Mouse (Mus musculus) liver, embryonic 15.5 days (tissue): ENCODE results near the gene Tead4. TPM values are rescaled to one million over a fixed set of nuclear protein-coding genes. Genes with fewer than 3 reads are reported as not detected.
"Not testable (repeated sequence)": the region's sequence is repeated elsewhere in the genome, so short reads cannot be mapped to it uniquely, and the experiment has no call there.

ENCODE experiments used
- ATAC-seq: fragments of 200-750 bp; cut with Nextera tagmentation; 2 replicates; pipeline ENCODE4 v1.8.0; 2017; ENCODE audit warnings: moderate number of reproducible peaks, mild to moderate bottlenecking, moderate library complexity; ENCODE audit not compliant: insufficient read depth
- H3K27ac ChIP-seq: fragments of 300-500 bp; sonication (generic); replicated peaks from 2 replicates; pipeline ENCODE4 v1.5.1; 2015; ENCODE audit warnings: mild to moderate bottlenecking, inconsistent platforms
- H3K27me3 ChIP-seq: fragments of 300-500 bp; sonication (generic); 2 replicates; pipeline ENCODE4 v1.6.1; 2015; ENCODE audit warnings: mild to moderate bottlenecking, inconsistent platforms
- H3K36me3 ChIP-seq: fragments of 300-500 bp; sonication (generic); replicated peaks from 2 replicates; pipeline ENCODE4 v1.6.1; 2015; ENCODE audit warnings: moderate library complexity, mild to moderate bottlenecking, inconsistent platforms
- H3K4me1 ChIP-seq: fragments of 300-500 bp; sonication (generic); replicated peaks from 2 replicates; pipeline ENCODE4 v1.6.1; 2015; ENCODE audit warnings: inconsistent platforms
- H3K4me2 ChIP-seq: fragments of 300-500 bp; sonication (generic); 2 replicates; pipeline ENCODE4 v1.6.1; 2015; ENCODE audit warnings: moderate library complexity, mild to moderate bottlenecking, inconsistent platforms
- H3K4me3 ChIP-seq: fragments of 300-500 bp; sonication (generic); replicated peaks from 2 replicates; pipeline ENCODE4 v1.5.1; 2015; ENCODE audit warnings: mild to moderate bottlenecking, inconsistent platforms
- H3K9ac ChIP-seq: fragments of 300-500 bp; sonication (generic); 2 replicates; pipeline ENCODE4 v1.6.1; 2015; ENCODE audit warnings: moderate library complexity, mild to moderate bottlenecking, inconsistent platforms
- H3K9me3 ChIP-seq: fragments of 300-500 bp; sonication (generic); replicated peaks from 2 replicates; pipeline ENCODE4 v1.6.1; 2016; ENCODE audit warnings: inconsistent platforms
- WGBS: fragments of 180-500 bp; shearing (Covaris S2); methylation state at CpG from one replicate; pipeline ENCODE4 v1.1.7; 2015; ENCODE audit warnings: mixed read lengths; ENCODE audit not compliant: insufficient replicate concordance; 5-methylcytosine and 5-hydroxymethylcytosine counted together
- polyA plus RNA-seq: library from polyadenylated mRNA; unstranded; fragments of >200 nt; fragmentation: Nextera tagmentation; extraction: Ambion mirVana; gene quantifications from 2 replicates; pipeline ENCODE4 v1.2.1, GENCODE M21; 2015

The Tead4 gene
- polyA plus RNA-seq, 1 experiment from 2014 or later = 0.55 TPM

GRCm38 (mm10) chr6:128232216-128232615, 68.4 kb downstream of the Tead4 start:
- H3K4me2 ChIP-seq = no peak overlapping the region
- H3K36me3 ChIP-seq = no peaks in the 10 kb centered on the region
- H3K27me3 ChIP-seq = no peaks in the 10 kb centered on the region
- H3K4me1 ChIP-seq = 0 out of 2 replicates have a peak, but pooled peaks cover 4% of the 10 kb centered on the region
- no peak overlapping the region for H3K27ac ChIP-seq
- H3K4me3 ChIP-seq = no peak overlapping the region
- H3K9ac ChIP-seq = no peak overlapping the region
- whole genome bisulfite sequencing = 40% methylated on average over 7 of the region's 7 CpGs
- no peaks in the 10 kb centered on the region for H3K9me3 ChIP-seq
- no peak for ATAC-seq

- H3K27ac ChIP-seq = no peak overlapping the region
- 45% methylated on average over 3 of the region's 3 CpGs for WGBS
- no peaks in the 10 kb centered on the region for H3K36me3 ChIP-seq
- no peak overlapping the region for H3K4me3 ChIP-seq
- no peak for ATAC-seq
- H3K4me2 ChIP-seq = no peak overlapping the region
- no peaks in the 10 kb centered on the region for H3K9me3 ChIP-seq
- no peaks in the 10 kb centered on the region for H3K27me3 ChIP-seq
- H3K9ac ChIP-seq = no peak overlapping the region
- H3K4me1 ChIP-seq = 0 out of 2 replicates have a peak, but pooled peaks cover 4% of the 10 kb centered on the region
These were observed 68.9 kb downstream of the Tead4 start for GRCm38 (mm10) chr6:128231741-128232140.

DNA sequence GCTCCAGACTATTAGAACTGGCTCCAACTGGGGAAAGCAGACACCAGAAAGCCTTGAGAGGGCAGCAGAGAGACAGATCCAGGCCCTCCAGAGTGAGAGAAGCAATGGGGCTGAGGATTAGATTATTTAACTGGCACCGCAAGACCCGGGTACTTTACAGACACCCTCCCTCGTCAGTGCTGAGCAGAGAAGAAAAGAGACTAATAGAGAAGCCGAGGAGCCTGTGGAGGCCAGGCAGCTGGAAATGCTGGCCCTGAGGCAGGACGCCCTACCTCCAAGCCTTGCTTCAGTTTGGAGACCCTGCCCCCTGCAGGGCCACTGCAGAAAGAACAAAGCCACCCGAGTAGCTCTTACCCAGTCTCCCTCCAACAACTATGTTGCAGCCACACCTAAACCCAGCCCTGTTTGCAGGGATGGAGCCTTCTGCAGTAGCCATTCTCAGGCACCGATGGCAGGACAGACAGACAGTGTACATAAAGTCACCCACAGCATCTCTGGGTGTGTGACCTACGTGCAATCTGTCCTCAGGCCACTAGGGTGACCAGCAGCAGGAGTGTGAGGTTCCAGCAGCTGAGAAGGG, 73.1 kb downstream of the Tead4 start:
- 37% methylated on average over 8 of the region's 8 CpGs for WGBS
- no peaks in the 10 kb centered on the region for H3K36me3 ChIP-seq
- H3K9ac ChIP-seq = no peak overlapping the region
- H3K4me2 ChIP-seq = no peak overlapping the region
- no peak overlapping the region for H3K4me3 ChIP-seq
- no peak for ATAC-seq
- H3K9me3 ChIP-seq = no peaks in the 10 kb centered on the region
- no peaks in the 10 kb centered on the region for H3K27me3 ChIP-seq
- H3K27ac ChIP-seq = no peak overlapping the region
- H3K4me1 ChIP-seq = peaks cover 8% of the 10 kb centered on the region; the same call in 1 of the 2 replicates

- peaks cover 8% of the 10 kb centered on the region; the same call in 1 of the 2 replicates for H3K4me1 ChIP-seq
- no peak overlapping the region for H3K4me2 ChIP-seq
- WGBS = 54% methylated on average over 3 of the region's 3 CpGs
- H3K9me3 ChIP-seq = no peaks in the 10 kb centered on the region
- H3K36me3 ChIP-seq = no peaks in the 10 kb centered on the region
- ATAC-seq = no peak
- H3K4me3 ChIP-seq = no peak overlapping the region
- H3K27me3 ChIP-seq = no peaks in the 10 kb centered on the region
- H3K9ac ChIP-seq = no peak overlapping the region
- no peak overlapping the region for H3K27ac ChIP-seq
These were observed 73.7 kb downstream of the Tead4 start for GRCm38 (mm10) chr6:128226941-128227340.

GRCm38 (mm10) chr6:128225846-128226176, 74.8 kb downstream of the Tead4 start:
- Histone ChIP-seq H3K9ac (no peak overlapping the region), H3K4me2 (no peak overlapping the region), H3K4me1 (peaks cover 8% of the 10 kb centered on the region; the same call in 1 of the 2 replicates), H3K27ac (peak overlapping the region; percentile 66), H3K27me3 (no peaks in the 10 kb centered on the region), H3K4me3 (no peak overlapping the region), H3K9me3 (no peaks in the 10 kb centered on the region), H3K36me3 (no peaks in the 10 kb centered on the region)
- ATAC-seq = peak; percentile 5; the same call in 1 of the 2 replicates
- 49% methylated on average over 1 of the region's 1 CpGs for WGBS

DNA sequence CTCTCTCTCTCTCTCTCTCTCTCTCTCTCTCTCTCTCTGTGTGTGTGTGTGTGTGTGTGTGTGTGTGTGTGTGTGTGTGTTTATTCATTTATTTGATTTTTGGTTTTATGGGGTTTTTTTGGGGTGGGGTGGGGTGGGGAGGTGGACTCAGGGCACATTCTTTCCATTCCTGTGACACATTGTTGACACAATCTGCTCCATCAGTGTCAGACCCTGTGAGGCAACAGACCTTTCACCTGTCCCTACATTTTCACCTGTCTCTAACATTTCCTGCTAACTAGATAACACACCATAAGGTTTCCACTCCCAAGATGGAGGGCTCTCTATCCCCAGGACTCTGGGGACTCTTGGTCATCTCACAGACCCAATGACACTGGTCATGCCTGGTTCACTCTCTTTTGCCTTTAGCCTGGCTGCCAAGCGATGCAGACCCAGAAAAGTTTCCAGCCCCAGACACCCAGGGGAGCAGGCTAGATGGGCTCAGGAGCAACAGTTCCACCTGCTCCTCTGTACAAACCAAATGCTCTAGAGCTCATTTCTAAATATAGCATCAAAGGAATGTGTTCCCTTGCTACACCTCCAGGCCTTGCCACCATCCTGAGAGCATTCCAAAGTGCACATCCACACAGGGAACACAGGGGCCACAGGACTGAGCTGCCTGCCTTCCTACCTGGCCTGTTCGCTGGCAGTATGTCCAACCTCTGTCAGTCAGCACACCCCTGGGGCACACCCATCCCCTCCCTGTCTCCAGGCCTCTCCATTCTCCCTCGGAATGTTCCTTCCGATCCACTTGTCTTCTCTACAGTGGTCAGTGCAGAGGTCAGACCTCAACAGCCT, 75.4 kb downstream of the Tead4 start:
- Histone ChIP-seq H3K27ac (peak overlapping the region; percentile 66), H3K9me3 (no peaks in the 10 kb centered on the region), H3K4me2 (no peak overlapping the region), H3K4me3 (no peak overlapping the region), H3K9ac (no peak overlapping the region), H3K27me3 (no peaks in the 10 kb centered on the region), H3K4me1 (peaks cover 8% of the 10 kb centered on the region; the same call in 1 of the 2 replicates), H3K36me3 (no peaks in the 10 kb centered on the region)
- peak; percentile 72 for ATAC-seq
- WGBS = 49% methylated on average over 4 of the region's 4 CpGs

- no peak overlapping the region for H3K9ac ChIP-seq
- no peak overlapping the region for H3K27ac ChIP-seq
- H3K9me3 ChIP-seq = no peaks in the 10 kb centered on the region
- no peaks in the 10 kb centered on the region for H3K27me3 ChIP-seq
- no peak overlapping the region for H3K4me3 ChIP-seq
- ATAC-seq = no peak
- H3K4me2 ChIP-seq = no peak overlapping the region
- H3K36me3 ChIP-seq = no peaks in the 10 kb centered on the region
- peaks cover 8% of the 10 kb centered on the region; the same call in 1 of the 2 replicates for H3K4me1 ChIP-seq
These were observed 77.5 kb downstream of the Tead4 start for GRCm38 (mm10) chr6:128223159-128223558.

DNA sequence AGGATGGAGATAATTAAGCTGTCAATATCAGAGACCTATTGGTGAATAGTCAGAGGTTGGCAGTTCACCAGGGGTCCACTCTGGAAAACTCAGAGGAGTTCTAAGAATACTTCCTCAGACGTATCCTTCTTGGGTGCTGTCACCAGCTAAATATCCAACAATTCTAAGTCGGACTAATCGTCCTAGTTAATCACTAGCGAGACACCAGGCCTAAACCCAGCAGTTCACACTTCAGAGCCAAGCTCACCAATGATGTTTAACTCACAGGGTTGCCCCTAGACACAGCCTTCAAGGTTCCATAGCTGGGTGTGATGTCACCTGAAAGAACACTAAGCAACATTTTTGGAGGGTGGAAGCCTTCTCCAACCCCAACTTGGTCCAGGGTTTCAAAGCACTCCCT, 85.6 kb downstream of the Tead4 start:
- 60% methylated on average over 4 of the region's 4 CpGs for WGBS
- H3K9ac ChIP-seq, H3K36me3 ChIP-seq, H3K9me3 ChIP-seq, H3K4me1 ChIP-seq, H3K4me3 ChIP-seq, H3K27me3 ChIP-seq, H3K27ac ChIP-seq, ATAC-seq, H3K4me2 ChIP-seq: not testable (repeated sequence)

DNA sequence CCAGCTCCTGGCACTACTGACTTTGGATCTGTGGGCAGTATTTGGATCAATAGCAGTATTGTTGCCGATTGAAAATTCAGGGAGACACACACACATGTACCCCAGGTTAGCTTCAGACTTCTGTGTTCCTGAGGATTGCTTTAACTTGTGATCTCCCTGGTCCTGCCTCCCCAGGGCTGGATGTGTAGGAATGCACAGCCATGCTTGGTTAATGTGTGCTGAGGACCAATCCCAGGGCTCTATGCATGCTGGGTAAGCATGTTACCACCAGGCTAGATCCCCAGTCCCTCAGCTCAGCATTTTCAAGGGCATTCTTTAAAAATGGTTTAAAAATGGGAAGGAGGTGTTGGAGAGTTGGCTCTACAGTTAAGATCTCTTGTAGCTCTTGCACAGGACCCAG, 91.4 kb downstream of the Tead4 start:
- ATAC-seq, H3K27me3 ChIP-seq, H3K4me3 ChIP-seq, H3K27ac ChIP-seq, H3K4me2 ChIP-seq, H3K36me3 ChIP-seq, H3K9me3 ChIP-seq, H3K9ac ChIP-seq, H3K4me1 ChIP-seq: not testable (repeated sequence)
- WGBS = 79% methylated on average over 1 of the region's 1 CpGs

DNA sequence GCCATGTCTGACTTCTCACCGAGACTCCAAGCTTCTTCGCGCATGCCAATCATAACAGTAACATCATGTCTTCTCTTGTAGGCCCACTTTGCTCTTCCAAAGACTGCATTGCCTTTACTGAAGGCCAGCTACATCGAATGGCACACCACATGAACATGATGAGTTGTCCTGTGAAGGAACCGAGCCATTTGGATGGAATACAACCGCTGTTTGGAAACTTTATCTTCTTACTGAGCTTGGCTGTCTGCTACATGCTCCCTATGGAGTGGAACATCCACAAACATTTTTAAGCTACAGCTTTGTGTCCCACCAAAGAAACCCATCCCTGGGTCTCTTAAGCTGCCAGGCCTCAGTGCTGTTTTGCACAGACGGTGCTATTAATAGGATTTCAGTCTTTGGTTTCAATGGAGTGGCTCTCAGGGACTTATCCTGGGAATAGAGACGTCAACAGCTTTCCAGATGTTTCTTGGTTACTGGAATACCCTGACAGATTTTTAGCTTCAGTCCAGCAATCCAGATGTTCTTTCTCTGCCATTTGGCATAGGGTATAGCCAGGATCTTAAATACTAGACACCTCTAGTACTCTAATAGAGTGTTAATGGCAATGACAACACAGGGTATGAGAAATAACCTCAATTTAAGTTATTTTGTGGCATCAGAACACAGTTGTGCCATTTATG, 92.0 kb downstream of the Tead4 start:
- no peak overlapping the region for H3K27ac ChIP-seq
- no peaks in the 10 kb centered on the region for H3K27me3 ChIP-seq
- H3K4me1 ChIP-seq = no peaks in the 10 kb centered on the region
- H3K9me3 ChIP-seq = no peaks in the 10 kb centered on the region
- ATAC-seq = no peak
- 70% methylated on average over 8 of the region's 8 CpGs for WGBS
- no peak overlapping the region for H3K4me3 ChIP-seq
- no peak overlapping the region for H3K9ac ChIP-seq
- H3K36me3 ChIP-seq = no peaks in the 10 kb centered on the region
- no peak overlapping the region for H3K4me2 ChIP-seq

DNA sequence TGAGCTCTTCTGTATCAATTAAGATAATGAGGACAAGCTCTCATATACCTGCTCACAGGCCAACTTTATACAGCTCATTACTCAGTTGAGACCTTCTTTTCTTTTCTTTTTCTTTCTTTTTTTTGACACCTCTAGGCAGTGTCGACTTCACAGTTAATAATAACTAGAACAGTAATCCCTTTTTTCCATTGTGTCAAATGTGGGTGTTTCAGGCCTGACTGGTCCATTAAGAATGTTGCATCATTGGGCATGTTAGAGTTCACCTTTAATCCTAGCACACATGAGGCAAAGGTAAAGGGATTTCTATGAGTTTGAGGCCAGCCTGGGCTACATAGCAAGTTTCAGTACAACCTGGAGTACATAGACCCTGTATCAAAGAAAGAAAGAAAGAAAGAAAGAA, 97.1 kb downstream of the Tead4 start:
- Histone ChIP-seq H3K9me3 (no peaks in the 10 kb centered on the region), H3K4me2 (no peak overlapping the region), H3K4me1 (peaks cover 14% of the 10 kb centered on the region), H3K27me3 (no peaks in the 10 kb centered on the region), H3K9ac (no peak overlapping the region), H3K4me3 (no peak overlapping the region), H3K27ac (no peak overlapping the region), H3K36me3 (no peaks in the 10 kb centered on the region)
- no peak for ATAC-seq
- 74% methylated on average over 1 of the region's 1 CpGs for WGBS
